Mouse (Mus musculus): ENCODE results near the gene Ubxn10.

Gene Ubxn10

GRCm38 (mm10) chr4:138734105-138734504, 2.9 kb downstream of the Ubxn10 start:
- no peak for DNase-seq (ENCODE audit: low spot score)

GRCm38 (mm10) chr4:138729018-138729703, 7.8 kb downstream of the Ubxn10 start:
- no peak for DNase-seq (ENCODE audit: low spot score)

GRCm38 (mm10) chr4:138725751-138726150, 11.2 kb downstream of the Ubxn10 start:
- DNase-seq (ENCODE audit: low spot score): no peak

GRCm38 (mm10) chr4:138725127-138725461, 11.9 kb downstream of the Ubxn10 start:
- DNase-seq (ENCODE audit: low spot score): no peak

GRCm38 (mm10) chr4:138724354-138725126, 12.4 kb downstream of the Ubxn10 start, which contains the start of gene Pla2g2c:
Pla2g2c (plus strand) TSS chr4:138724792.
- no peak for DNase-seq (ENCODE audit: low spot score)

GRCm38 (mm10) chr4:138723493-138724281, 13.3 kb downstream of the Ubxn10 start:
- no peak for DNase-seq (ENCODE audit: low spot score)

DNA sequence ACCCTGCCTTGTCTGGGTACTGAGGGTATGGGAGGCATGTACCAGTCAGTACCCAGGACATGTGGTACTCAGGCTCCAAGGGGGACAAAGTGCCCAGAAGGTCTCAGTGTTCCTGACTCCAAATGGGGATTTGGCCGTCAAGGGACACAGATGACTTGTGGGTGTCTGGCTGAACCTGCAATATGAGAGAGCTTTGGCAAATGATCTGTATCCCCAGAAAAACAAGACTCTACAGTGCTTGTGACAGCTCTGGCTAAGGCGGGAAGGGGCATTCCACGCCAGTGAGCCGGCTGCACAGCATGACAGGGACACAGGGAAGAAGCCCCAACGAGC, 17.7 kb downstream of the Ubxn10 start:
- no peak for DNase-seq (ENCODE audit: low spot score)

- DNase-seq (ENCODE audit: low spot score): no peak
Observed at GRCm38 (mm10) chr4:138718586-138719263, 18.2 kb downstream of the Ubxn10 start.

DNA sequence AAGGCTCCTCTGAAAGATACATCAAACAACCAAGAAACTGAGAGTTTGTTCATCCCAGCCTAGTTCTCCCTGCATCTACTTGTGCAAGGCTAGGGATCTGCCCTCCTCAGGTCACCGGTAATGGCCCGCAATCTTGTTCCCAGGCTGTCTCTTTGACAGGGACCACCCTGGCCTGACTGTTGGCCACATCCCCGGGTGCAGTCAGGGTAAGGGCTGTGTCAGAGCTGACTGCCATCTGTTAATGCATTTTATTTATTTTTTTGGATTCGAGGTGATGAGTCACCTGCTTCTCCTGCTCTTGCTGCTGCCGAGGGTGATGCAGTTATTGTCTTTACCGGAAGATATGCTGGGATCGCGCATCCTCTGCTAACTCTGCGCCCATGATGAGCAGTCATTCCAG, 20.3 kb downstream of the Ubxn10 start:
- no peak for DNase-seq (ENCODE audit: low spot score)

DNA sequence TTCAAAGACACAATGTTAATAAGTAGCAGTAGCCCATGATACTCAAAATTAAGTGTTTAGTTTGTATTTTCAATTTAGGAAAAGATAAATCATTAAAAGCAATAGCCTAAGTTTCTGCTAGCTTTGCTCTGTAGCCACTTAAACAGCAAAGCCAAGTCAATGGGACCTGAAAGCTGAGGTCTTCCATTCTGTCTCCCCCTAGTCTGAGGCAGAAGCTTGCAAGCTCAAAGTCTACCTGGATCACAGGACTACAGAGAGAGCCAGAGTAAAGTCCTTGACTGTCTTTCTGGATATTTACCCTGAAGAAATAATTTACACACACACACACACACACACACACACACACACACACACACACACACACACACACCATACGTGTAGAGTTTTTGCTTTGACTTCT, 22.8 kb downstream of the Ubxn10 start:
- no peak for DNase-seq (ENCODE audit: low spot score)

DNA sequence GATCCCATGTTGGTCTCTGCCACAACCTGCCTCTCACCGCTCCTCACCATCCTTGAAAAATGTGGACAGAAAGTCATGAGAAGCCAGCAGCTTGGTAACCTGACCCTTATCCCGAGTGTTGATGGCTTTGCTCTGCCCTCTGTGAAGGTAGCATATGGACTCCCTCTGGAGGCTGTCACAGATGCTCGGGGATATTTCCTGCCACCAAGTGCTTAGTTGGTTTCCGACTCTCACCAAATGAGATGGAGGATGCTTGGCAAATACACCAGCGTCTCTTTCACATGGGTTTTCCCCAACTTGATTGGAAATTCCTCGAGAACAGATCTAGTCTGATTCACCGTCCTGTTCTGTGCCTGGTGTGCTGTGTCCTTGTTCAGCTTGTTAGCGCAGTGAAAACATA, 24.3 kb downstream of the Ubxn10 start:
- DNase-seq (ENCODE audit: low spot score): no peak

GRCm38 (mm10) chr4:138712096-138712495, 24.9 kb downstream of the Ubxn10 start:
- DNase-seq (ENCODE audit: low spot score): no peak

DNA sequence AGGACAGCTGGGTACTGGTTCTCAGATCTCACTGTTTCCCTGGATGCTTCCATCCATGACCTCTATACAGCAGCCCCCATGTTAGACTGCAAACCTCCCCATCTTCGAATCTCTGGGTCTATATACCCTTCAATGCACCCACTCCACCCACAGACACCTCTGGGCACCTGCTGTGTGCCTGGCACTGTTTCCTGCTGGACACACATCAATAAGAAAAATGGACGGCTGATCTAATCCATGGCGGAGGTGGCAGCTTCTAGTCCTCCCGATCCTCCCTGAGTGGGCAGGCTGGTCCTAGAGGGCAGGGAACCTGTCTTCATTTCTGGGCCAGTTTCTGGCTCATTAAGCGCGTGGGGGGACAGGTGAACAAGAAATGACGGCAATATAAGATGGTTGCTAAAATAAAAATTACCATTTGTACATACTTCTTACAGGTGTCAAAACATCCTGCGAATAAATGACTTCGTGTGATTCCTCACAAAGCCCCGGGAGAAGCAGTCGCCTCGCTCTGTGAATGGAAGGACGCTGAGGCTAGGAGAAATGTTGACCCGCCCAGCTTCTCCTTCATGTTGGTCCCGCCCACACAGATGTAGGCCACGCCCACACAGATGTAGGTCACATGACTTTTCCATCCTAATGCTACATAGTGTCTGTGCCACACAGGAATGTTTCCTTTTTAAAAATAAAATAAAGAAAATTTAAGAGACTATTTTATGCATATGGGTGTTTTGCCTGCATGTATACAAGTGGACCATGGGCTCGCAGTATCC, 25.7 kb downstream of the Ubxn10 start:
- no peak for DNase-seq (ENCODE audit: low spot score)

GRCm38 (mm10) chr4:138710633-138711032, 26.3 kb downstream of the Ubxn10 start:
- DNase-seq (ENCODE audit: low spot score): no peak

- DNase-seq (ENCODE audit: low spot score): no peak
Observed at GRCm38 (mm10) chr4:138709944-138710343, 27.0 kb downstream of the Ubxn10 start.

GRCm38 (mm10) chr4:138709246-138709645, 27.7 kb downstream of the Ubxn10 start:
- DNase-seq (ENCODE audit: low spot score): no peak

- DNase-seq (ENCODE audit: low spot score): no peak
Observed at GRCm38 (mm10) chr4:138708636-138709035, 28.3 kb downstream of the Ubxn10 start.

DNA sequence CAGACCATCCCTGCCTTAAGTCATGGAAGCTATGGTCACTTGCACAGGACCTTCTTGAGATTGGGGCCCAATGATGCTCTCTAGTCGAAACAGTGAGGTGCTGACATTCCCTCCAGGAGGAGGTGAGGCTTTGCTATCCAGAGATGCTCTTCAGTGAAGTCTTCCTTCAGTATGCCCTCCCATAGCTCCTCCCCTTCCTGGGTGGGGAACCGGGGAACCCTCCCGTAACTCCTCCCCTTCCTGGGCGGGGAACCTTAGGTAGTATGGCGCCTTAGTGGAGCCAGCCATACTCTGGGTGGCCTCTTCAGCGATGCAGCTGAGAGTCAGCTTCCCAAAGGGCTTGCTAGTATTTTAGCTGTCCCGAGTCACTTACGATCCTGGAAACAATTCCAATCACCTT, 30.3 kb downstream of the Ubxn10 start:
- DNase-seq (ENCODE audit: low spot score): no peak

DNA sequence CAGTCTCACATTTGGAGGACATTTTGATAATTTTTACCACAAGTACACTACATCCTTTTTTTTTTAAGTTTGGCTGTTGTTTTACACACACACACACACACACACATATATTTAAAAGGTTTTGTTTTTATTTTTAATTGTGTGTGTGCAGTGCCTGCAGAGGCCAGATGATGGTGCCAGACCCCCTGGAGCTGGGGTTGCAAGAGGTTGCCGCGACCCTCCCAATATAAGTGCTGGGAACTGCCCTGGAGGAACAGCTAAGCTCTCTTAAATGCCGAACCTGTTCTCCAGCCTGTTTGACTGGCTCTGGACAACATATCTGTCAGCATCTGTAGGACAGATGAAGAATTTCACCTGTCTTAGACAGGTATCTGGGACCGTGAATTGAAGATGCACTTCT, 32.8 kb downstream of the Ubxn10 start:
- no peak for DNase-seq (ENCODE audit: low spot score)

GRCm38 (mm10) chr4:138703591-138703990, 33.4 kb downstream of the Ubxn10 start:
- DNase-seq (ENCODE audit: low spot score): no peak

DNA sequence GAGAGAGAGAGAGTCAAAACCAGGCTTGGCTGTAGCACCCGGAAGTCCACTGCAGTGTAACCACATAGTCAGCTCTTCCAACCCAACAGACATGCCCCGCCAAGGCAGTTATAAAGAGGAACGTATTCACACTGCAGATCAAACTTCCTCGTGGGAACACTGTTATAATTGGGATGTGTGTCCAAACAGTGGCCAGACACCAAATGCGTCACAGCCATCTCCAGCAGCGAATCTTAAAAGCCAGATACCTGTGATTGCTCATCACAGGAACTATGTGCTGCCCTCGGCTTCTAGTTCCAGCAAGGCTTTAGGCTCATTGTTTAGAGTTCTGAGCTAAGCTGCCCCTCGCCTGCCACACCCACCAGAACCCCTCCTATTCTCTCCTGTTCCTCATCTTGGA, 34.4 kb downstream of the Ubxn10 start:
- no peak for DNase-seq (ENCODE audit: low spot score)

DNA sequence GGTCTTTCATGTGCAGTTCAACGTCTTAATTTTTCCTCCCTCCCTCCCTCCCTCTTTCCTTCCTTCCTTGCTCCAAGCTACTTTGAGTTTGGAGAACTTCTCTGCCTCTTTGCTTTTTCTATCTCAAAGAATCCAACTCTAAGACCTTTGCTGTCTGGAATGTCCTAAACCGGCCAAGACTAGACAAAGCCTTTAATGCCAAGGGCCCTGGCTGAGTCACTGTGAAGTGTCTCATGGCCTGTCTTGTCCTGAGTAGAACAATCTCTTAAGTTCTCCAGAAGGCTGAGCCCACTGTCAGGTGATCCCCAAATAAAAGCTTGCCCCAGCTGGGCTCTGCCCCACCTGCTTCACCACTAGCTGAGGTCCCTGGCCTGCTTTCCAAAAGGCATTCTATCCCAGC, 34.9 kb downstream of the Ubxn10 start:
- DNase-seq (ENCODE audit: low spot score): no peak
